Mouse (Mus musculus) layer of hippocampus, adult 2 months (tissue): ENCODE data around the gene Atad1. TPM values are rescaled to one million over a fixed set of nuclear protein-coding genes. Genes with fewer than 3 reads are reported as not detected.

Source experiments
- DNase-seq, 2 experiments: peaks; one replicate each; pipeline ENCODE4 v3.0.0; 2022; ENCODE audit warnings: low spot score in 2 of 2
- H3K27ac ChIP-seq: fragments of 200-600 bp; 2 replicates; pipeline ENCODE4 v1.8.1; 2022
- H3K4me3 ChIP-seq: fragments of 200-600 bp; 2 replicates; pipeline ENCODE4 v1.8.1; 2022; ENCODE audit warnings: mild to moderate bottlenecking
- CTCF ChIP-seq: fragments of 200-600 bp; conservative IDR thresholded peaks from 2 replicates; pipeline ENCODE4 v1.8.1; 2022; ENCODE audit warnings: antibody characterized with exemption, mild to moderate bottlenecking, moderate library complexity
- total RNA-seq, 2 experiments: library from RNA; stranded (reverse); gene quantifications; 2 replicates each; pipeline ENCODE4 v1.2.3; 2021

Atad1 gene
- total RNA-seq, 2 experiments from 2014 or later, result 91.7 to 92.5 TPM

DNA sequence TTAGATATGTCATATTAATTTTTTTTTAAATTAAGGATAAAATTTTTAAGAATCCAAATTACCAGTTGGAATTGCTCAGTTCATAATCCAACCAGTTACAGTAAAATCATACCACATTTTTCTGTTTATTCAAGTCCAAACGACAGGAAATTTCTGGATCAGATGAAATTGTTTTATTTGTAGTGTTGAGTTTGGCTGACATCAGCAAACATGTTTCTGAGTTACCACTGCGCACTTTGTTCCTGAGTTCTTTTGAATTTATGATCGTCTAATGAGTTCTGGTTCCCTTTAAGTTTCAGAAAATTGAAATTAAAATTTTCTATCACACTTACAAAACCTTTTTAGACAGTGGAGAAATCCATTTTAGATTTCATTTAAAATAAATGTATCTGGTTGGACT is 93.2 kb downstream of the Atad1 start:
- Histone ChIP-seq H3K27ac (no peak overlapping the region), H3K4me3 (no peak overlapping the region)
- DNase-seq, result no peak
- TF ChIP-seq CTCF, result no peak

- TF ChIP-seq CTCF, result no peak
- no peak overlapping the region for H3K4me3 ChIP-seq
Observed at GRCm38 (mm10) chr19:32645939-32646338, 93.6 kb downstream of the Atad1 start.

DNA sequence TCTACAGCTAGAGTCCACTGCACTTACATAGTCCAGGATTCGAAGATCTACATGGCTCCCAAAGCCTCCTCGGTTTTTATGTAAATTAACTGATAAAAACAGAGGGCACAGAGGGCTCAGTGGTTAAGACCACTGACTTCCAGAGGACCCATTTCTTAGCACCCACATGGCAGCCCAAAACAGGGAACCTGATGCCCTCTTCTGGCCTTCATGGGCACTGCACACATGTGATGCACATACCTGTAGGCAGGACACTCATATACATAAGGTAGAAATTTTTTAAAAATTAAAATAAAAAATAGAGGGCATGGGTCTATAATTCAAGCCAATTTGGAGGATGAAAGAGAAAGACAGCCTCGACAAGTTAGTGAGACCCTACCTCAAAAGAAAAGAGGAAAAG is 95.9 kb downstream of the Atad1 start:
- peak; percentile 26; the same call in 1 of the 2 replicates for TF ChIP-seq CTCF
- H3K4me3 ChIP-seq, result no peak overlapping the region
- no peak for DNase-seq
- H3K27ac ChIP-seq, result no peak overlapping the region

More at GRCm38 (mm10) chr19:32645939-32646338, 93.6 kb downstream of the Atad1 start:
- DNase-seq, result no peak
- H3K27ac ChIP-seq, result no peak overlapping the region

DNA sequence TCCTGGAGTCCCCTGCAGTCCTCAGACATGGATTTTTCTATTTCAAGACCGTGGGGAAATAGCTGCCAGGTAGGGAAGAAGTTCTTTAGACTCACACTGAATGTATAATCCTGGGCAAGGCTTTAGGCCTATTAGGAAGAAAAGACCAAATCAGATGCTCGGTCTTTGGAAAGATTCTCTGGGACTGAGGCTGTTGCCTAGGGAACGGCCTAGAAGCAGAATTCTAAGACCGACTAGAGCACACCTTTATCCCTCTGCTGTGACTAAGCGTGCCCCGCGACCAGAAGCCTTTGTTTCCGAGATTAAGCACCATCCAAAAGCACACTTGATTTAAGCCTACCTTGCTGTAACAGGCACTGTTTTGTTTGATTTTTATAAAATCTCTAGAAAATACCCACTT is 97.6 kb downstream of the Atad1 start:
- no peak overlapping the region for H3K27ac ChIP-seq
- H3K4me3 ChIP-seq, result no peak overlapping the region
- DNase-seq, result no peak
- no peak for TF ChIP-seq CTCF

GRCm38 (mm10) chr19:32641535-32641934 is 98.1 kb downstream of the Atad1 start:
- no peak for DNase-seq
- no peak for TF ChIP-seq CTCF
- no peak overlapping the region for H3K4me3 ChIP-seq
- H3K27ac ChIP-seq, result no peak overlapping the region

GRCm38 (mm10) chr19:32638276-32638903 is 101.2 kb downstream of the Atad1 start:
- H3K27ac ChIP-seq, result no peak overlapping the region
- TF ChIP-seq CTCF, result no peak

GRCm38 (mm10) chr19:32637357-32638275 is 102.0 kb downstream of the Atad1 start:
- Histone ChIP-seq H3K27ac (no peak overlapping the region), H3K4me3 (no peak overlapping the region)
- TF ChIP-seq CTCF, result no peak
- no peak for DNase-seq

More at GRCm38 (mm10) chr19:32638276-32638903, 101.2 kb downstream of the Atad1 start:
- DNase-seq, result no peak
- no peak overlapping the region for H3K4me3 ChIP-seq

DNA sequence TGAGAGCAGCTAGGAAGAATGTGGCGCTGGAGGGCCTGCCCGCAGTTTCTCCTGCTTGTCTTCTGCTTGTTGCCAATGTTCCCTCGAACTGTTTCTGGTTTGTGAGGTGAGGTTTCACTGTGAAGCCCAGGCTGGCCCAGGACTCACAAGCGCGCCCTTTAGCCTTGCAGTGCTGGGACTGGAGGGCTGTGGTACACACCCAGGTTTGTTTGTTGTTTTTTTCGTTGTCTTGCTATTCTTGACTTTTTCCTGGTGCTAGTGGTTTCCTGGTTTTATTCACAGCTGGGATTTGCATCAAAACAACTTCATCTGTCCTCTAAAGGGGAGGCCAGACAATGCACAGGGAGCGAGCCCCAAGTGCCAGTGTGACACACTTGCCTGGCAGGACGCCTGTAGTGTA is 104.7 kb downstream of the Atad1 start:
- no peak overlapping the region for H3K27ac ChIP-seq
- no peak for TF ChIP-seq CTCF
- DNase-seq, result no peak
- H3K4me3 ChIP-seq, result no peak overlapping the region

DNA sequence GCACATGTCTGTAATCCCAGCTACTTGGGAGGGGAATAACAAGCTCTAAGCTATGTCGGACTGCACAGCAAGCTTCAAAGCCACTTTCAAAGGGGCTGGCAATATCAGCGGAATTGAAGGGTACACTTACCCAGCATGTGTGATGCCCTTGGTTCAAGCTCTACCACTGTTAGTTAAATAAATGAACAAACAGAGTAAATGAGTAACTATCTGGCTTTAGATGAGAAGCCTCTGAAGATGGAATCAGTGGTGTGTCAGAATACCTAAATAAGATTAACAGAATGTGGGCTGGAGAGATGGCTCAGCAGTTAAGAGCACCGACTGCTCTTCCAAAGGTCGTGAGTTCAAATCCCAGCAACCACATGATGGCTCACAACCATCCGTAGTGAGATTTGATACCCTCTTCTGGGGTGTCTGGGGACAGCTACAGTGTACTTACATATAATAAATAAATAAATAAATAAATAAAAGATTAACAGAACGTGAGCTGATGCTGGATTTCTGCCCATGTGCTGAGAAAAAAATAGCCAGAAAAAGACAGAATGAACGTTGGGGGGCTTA is 110.9 kb downstream of the Atad1 start:
- no peak overlapping the region for H3K27ac ChIP-seq
- DNase-seq, result no peak
- no peak overlapping the region for H3K4me3 ChIP-seq
- TF ChIP-seq CTCF, result no peak

- no peak for DNase-seq
- no peak overlapping the region for H3K4me3 ChIP-seq
- H3K27ac ChIP-seq, result no peak overlapping the region
- TF ChIP-seq CTCF, result no peak
Observed at GRCm38 (mm10) chr19:32627631-32628030, 112.0 kb downstream of the Atad1 start.

- no peak for TF ChIP-seq CTCF
- Histone ChIP-seq H3K4me3 (no peak overlapping the region), H3K27ac (no peak overlapping the region)
- DNase-seq, result no peak
Observed at GRCm38 (mm10) chr19:32626768-32627331, 112.7 kb downstream of the Atad1 start.

- DNase-seq, result no peak
- H3K27ac ChIP-seq, result no peak overlapping the region
- H3K4me3 ChIP-seq, result no peak overlapping the region
- no peak for TF ChIP-seq CTCF
Observed at GRCm38 (mm10) chr19:32622142-32622541, 117.4 kb downstream of the Atad1 start.

Other genes starting within 250 kb of the Atad1 start
- gene Papss2, start 144.0 kb downstream of the Atad1 start, total RNA-seq, result 10 to 100 TPM; 14.7 to 15.1 TPM
- gene Pten, start 17.7 kb upstream of the Atad1 start, total RNA-seq, result 100 to 1,000 TPM; 114 TPM